Mouse (Mus musculus): Measurements from ENCODE around the gene Rtn1. TPM values are rescaled to one million over a fixed set of nuclear protein-coding genes. Genes with fewer than 3 reads are reported as not detected.

The Rtn1 gene
- polyA plus RNA-seq, 1 experiment from 2014 or later: 3.6 TPM

Other genes with a start within 250 kb of the Rtn1 start
- gene Ccdc175, start 224.0 kb downstream of the Rtn1 start, polyA plus RNA-seq (2014; fragmentation: Nextera tagmentation; extraction: Ambion mirVana): not detected in 2 replicates
- gene Lrrc9, start 32.8 kb upstream of the Rtn1 start, polyA plus RNA-seq (2014; fragmentation: Nextera tagmentation; extraction: Ambion mirVana): 0.80 and 0.96 TPM in 2 replicates
- gene Pcnx4, start 127.3 kb upstream of the Rtn1 start, polyA plus RNA-seq (2014; fragmentation: Nextera tagmentation; extraction: Ambion mirVana): 5.9 and 10.2 TPM in 2 replicates
- not detected in 2 replicates for gene Gm4756, start 240.6 kb upstream of the Rtn1 start, polyA plus RNA-seq (2014; fragmentation: Nextera tagmentation; extraction: Ambion mirVana)